Mouse (Mus musculus): ENCODE measurements at regions not wholly inside any gene's neighbourhood (a gene's known extent, or its start where the extent isn't known, plus 50 kb on each side); places are given as distances from the start of the nearest gene placed in this dataset.
A peak's percentile ranks its signal among the peaks of the same experiment; 100 is the strongest.
"Not testable (repeated sequence)": the region's sequence is repeated elsewhere in the genome, so short reads cannot be mapped to it uniquely, and the experiment has no call there.

DNA sequence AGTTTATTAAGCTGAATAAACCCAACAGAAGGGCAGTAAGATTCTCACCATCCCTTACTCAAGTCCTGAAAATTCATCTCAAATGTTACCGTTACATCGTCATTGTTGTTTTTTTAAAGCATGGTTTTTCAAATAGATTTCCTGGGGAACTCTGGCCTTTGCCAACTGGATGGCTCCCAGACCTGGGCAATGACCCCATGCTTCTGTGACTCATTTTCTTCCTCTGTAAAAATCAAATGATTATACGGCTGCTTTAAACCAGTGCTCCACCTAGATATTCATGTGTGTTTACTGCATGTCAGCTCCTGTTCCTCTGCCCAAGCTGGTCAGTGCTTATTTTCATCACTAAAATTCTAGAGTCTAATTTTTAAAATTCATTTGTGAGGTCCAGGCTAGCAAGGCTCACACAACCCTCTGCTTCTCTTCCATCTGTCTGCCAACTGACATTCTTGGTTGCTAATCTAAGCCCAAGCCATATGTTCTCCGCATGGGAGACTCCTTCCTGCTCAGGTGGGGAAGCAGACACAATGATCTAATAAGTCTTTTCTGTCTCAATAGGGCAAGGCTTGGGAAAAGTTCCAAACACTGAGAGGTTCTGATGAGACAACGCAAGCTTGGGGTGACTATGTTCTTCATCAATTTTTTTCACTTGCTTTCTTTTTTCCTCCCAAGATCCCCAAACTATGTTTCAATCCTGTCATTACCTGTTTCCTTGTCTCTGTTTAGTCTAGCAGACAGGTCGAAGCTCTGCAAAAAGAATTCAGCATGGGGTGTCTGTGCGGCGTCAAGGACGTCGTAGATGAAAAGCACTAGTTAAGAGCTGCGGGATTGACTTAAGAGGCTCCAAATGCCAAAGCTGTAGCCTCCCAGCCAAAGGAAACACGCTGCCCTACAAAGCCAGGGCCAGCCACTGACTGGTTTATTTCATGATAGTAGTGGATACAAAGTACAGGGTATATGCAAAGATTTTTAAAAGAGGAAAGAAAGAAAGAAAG is 594.7 kb downstream of the Efna5 start:
- peak; percentile 71 for DNase-seq

GRCm38 (mm10) chr17:62280201-62280600 is 600.9 kb downstream of the Efna5 start:
- DNase-seq: no peak

- no peak for DNase-seq
Observed at GRCm38 (mm10) chr17:62271399-62271798, 609.7 kb downstream of the Efna5 start.

- no peak for DNase-seq
Observed at GRCm38 (mm10) chr17:62269279-62269678, 611.8 kb downstream of the Efna5 start.

DNA sequence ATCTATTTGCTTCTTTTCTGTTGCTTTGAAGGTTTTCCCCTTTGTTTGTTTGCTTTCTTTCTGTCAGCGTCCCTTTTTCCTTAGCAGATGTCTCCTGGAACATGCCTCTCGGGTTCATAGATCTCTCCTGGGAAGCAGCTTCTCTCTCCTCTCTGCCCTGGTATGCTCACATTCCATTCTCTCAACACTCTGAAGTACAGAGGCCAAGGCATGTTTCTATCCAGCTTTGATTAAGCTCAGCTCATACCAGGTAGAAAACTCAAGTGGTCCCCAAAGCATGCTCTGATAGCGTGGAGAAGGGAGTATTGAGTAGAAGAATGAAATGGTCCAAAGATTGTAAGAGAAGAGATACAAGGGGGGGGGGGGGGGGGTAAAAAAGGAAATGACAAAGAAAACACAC is 627.7 kb downstream of the Efna5 start:
- DNase-seq: no peak

DNA sequence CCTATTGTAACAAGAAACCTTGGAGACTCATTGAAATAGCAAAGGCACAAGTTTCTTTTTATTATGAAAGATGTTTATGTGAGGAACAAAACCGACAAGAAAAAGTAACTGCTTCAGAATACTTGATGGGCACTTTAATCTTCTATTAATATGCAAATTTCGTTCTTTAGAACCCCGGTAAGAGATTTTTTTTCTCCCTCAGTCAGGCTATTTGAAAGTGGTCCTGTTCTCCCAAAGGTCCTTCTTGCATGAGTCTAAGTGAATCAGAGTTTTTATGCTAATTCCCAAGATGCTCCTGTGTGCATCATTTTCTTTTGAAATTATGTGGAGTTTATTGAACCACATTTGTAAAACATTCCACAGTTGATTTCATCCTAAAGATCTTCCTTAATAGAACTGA is 633.1 kb downstream of the Efna5 start:
- no peak for DNase-seq

- DNase-seq: no peak
Observed at GRCm38 (mm10) chr17:62246650-62247049, 634.5 kb downstream of the Efna5 start.

- DNase-seq: no peak
Observed at GRCm38 (mm10) chr17:62230939-62231338, 650.2 kb downstream of the Efna5 start.

GRCm38 (mm10) chr17:62210441-62211025 is 670.6 kb downstream of the Efna5 start:
- DNase-seq: no peak

GRCm38 (mm10) chr17:62202658-62203057 is 678.5 kb downstream of the Efna5 start:
- DNase-seq: no peak

DNA sequence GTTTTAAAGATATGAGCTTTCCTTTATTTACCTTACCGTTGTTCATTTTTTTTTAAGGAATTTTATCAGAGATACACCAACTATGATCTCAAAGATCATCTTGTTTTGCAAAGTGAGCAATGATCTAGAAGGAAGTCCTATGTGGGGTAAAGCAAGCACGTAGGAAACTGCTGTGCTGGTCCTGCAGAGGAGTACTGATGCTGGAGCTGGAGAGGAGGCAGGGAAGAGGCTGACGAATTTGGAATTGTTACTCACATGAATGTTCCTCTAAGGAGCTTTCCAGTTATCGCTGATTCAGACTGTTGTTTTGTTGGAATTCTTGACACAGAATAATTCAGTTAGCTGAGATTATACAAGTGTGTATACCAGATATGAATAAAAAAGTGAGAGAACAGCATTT is 680.6 kb downstream of the Efna5 start:
- DNase-seq: no peak

DNA sequence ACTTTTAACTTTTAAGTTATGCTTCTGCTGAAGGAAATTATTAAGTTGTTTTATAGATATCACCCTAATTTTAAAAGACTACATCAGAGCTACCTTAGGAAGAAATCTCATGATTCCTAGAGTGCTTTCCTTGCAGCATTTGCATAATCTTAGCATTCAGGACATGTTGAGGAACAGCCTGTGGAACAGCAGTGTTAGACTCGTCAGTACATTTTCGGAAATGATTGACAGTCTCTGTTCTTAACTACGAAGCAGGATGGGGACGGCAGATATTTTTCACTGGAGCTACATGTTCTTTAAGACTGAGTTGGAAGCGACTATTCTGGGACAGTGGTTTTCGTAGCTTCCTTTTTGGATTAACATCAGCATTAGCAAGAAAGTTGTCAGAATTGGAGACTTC is 681.6 kb downstream of the Efna5 start:
- DNase-seq: no peak

- no peak for DNase-seq
Observed at GRCm38 (mm10) chr17:62178612-62179210, 702.4 kb downstream of the Efna5 start.

DNA sequence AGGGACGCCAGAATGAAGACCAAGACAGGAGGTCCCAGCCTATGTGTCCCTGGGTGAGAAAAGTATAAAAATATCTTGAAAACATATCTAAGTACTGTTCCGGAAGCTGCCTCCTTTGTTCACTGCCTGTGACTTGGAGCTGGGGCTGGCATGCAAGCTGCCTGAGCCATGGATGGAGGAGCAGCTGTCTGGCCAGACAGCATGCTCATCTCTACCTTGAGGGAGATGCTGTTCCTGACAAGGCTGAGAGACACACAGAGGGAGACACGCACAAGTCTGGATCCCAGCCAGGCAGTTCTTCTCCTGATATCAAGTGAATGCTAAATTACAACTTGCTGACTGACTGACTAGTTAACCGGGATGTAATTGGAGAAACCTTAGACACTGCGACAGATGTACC is 704.8 kb downstream of the Efna5 start:
- DNase-seq: no peak

GRCm38 (mm10) chr17:62172305-62172704 is 708.8 kb downstream of the Efna5 start:
- no peak for DNase-seq

DNA sequence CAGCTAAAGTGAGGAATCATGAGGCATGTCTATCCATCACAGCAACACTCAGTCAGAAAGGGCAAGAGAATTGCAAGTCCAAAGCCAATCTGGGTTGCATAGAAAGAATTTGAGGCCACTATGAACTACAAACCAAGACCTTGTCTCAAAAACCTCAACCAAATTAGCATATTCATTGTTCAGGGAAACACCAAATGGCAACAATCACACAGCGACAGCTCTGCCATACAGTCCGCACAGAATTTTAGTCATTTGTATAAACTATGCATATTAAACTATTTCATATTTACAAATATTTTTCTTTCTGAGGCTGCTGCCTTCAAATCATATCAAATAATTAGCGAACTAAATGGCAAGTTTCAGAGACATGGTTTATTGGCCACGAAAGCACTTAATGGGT is 709.6 kb downstream of the Efna5 start:
- no peak for DNase-seq

- DNase-seq: no peak
Observed at GRCm38 (mm10) chr17:62161457-62161856, 719.7 kb downstream of the Efna5 start.

GRCm38 (mm10) chr17:62160301-62160700 is 720.8 kb downstream of the Efna5 start:
- DNase-seq: no peak

DNA sequence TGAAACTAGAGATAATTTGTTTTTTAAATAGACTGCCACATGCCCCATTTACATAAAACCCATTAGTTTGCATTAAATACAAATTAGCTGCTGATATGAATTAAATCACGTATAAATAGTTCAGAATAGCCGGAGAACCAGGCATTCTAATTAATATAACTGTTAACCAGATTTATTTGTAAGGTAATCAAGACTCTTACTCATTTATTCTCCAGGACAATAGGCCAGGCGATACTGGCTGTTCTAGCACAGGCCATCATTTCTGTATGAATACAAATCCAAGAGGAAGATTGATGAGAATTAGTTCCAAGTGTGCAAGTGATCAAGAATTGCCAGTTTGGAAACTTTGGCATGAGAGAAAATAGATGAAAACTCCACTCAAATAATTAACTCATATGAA is 746.1 kb downstream of the Efna5 start:
- no peak for DNase-seq

DNA sequence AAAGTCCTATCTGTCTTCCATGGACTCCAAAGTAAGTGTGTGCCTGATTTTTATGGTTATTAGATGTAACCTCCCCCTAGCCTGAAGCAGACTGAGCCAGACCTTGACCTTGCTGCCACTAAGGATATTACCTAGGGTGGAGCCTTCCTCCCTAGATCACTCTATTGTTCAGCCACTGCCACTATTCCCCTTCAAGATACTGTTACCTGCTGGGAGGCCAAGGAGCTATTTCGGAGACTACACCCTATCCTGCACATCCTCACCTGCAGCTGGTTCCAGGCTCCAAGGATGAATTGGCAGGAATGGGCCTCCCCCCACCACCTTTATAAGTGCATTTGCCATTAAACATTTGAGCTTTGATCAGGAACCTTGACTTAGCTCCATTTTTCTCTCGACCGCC is 769.4 kb downstream of the Efna5 start:
- DNase-seq: not testable (repeated sequence)

- DNase-seq: no peak
Observed at GRCm38 (mm10) chr17:62109052-62109451, 772.1 kb downstream of the Efna5 start.

DNA sequence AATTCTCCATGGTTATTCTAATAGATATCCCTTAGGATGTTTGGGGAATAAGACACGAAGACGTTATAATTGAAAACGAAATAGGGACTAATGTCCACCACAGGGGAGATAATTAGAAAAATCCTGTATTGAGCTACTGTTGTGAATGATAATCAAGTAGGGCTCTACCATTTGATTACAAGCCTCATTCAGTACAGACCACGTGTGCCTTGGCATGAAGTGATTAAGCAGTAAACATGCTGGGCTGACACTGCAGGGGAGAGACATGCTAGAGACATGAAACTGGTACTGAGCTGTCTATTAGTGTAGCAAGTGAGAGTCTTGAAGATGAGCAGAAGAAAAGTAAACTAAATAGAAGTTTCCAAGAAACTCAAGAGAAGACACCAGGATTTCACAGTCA is 797.8 kb downstream of the Efna5 start:
- DNase-seq: no peak

DNA sequence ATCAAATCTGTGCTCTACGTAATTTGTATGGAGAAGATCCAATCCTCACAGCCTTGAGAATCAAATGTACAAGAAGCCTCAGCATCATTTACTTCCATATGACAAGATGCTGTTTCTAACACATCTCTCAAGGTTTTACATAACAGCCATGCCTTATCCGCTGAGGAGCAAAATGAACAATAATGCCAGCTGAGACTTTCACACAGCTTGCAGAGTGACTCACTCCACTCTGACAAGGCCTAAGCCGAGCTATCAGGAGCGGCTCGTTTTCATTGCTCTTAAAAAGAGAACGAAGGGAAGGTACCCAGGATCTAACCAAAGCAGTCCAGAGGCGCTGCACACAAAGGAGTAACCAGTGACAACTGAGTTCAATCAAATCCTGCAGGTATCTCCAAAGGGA is 803.5 kb downstream of the Efna5 start:
- no peak for DNase-seq

DNA sequence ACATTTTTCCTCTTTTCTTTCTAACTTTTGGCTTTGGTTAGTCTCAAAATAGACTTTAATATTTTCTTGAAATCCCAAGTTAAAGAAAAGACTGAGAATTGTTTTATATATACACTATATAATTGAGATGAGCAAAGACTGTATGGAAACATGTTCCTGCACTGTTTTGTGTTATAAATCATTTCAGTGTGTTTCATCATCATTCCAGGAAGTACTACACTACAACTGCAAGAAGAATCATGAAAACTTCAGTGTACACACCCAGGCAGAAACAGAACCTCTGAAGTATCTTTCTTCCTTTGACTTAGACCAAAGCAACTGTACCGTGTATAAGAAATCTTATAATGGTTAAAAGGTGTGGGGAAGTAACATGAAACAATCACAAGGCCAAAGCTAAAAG is 816.2 kb downstream of the Efna5 start:
- DNase-seq: no peak
